Mouse (Mus musculus) cerebellum, adult 2 months (tissue): Measurements from ENCODE around the gene A630001G21Rik. TPM values are rescaled to one million over a fixed set of nuclear protein-coding genes. Genes with fewer than 3 reads are reported as not detected.

Source experiments
- DNase-seq, 2 experiments: peaks; one replicate each; pipeline ENCODE4 v3.0.0; 2021
- H3K27ac ChIP-seq: fragments of 200-500 bp; 2 replicates; pipeline ENCODE4 v1.5.1; 2012; ENCODE audit warnings: low read length, control low read depth, inconsistent platforms; ENCODE audit not compliant: insufficient read depth
- H3K27me3 ChIP-seq: fragments of 200-500 bp; 2 replicates; pipeline ENCODE4 v1.6.1; 2012; ENCODE audit warnings: inconsistent platforms, mild to moderate bottlenecking, low read length, moderate library complexity; ENCODE audit not compliant: control insufficient read depth, insufficient read depth
- H3K4me1 ChIP-seq: fragments of 200-500 bp; 2 replicates; pipeline ENCODE4 v1.6.1; 2011; ENCODE audit warnings: low read length; ENCODE audit not compliant: control insufficient read depth, insufficient read depth
- H3K4me3 ChIP-seq: fragments of 200-500 bp; replicated peaks from 2 replicates; pipeline ENCODE3; 2011; ENCODE audit warnings: mild to moderate bottlenecking, low read depth, low read length, control low read depth; ENCODE audit not compliant: insufficient read depth
- CTCF ChIP-seq: fragments of 200-500 bp; IDR thresholded peaks from 2 replicates; pipeline ENCODE4 v1.5.1; 2011; ENCODE audit warnings: low read depth, mild to moderate bottlenecking, control low read depth, low read length, moderate library complexity, borderline replicate concordance; ENCODE audit not compliant: insufficient read depth
- POLR2A ChIP-seq: fragments of 200-500 bp; IDR thresholded peaks from 2 replicates; pipeline ENCODE4 v1.6.1; 2011; ENCODE audit warnings: low read length, control low read depth, borderline replicate concordance; ENCODE audit not compliant: insufficient read depth
- WGBS: fragments of 180-500 bp; shearing (Covaris S2); methylation state at CpG from one replicate; pipeline ENCODE4 v1.1.7; 2018; 5-methylcytosine and 5-hydroxymethylcytosine counted together
- polyA plus RNA-seq: library from polyadenylated mRNA; depleted of rRNA; stranded (reverse); fragments of >200 nt; gene quantifications from 2 replicates; pipeline ENCODE4 v1.2.3, GENCODE M21; 2012

Gene A630001G21Rik
- polyA plus RNA-seq, 1 experiment, result 0.49 TPM

DNA sequence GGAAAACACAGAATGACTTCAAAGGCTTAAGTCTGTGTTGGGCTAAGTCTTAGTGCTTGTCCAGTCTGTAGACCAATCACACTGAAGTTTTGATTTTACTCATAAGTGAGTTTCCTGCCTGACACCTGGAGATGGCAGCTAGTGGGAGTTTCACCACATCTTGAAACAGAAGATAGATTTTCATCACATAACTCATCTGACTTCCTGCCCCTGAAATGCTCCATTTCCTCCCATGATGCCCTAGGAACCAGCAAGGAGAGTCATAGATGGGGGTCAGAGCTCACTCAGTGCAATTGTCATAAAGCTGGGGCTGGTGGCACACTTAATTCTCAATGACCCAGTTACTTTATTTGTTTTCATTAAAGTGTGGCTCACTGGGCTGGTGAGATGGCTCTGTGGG lies 38.6 kb downstream of the A630001G21Rik start:
- no peak for TF ChIP-seq CTCF
- no peak for TF ChIP-seq POLR2A
- no peaks in the 10 kb centered on the region for H3K27me3 ChIP-seq
- H3K4me1 ChIP-seq, result no peaks in the 10 kb centered on the region
- no peak overlapping the region for H3K4me3 ChIP-seq
- DNase-seq, result no peak
- no peak overlapping the region for H3K27ac ChIP-seq

DNA sequence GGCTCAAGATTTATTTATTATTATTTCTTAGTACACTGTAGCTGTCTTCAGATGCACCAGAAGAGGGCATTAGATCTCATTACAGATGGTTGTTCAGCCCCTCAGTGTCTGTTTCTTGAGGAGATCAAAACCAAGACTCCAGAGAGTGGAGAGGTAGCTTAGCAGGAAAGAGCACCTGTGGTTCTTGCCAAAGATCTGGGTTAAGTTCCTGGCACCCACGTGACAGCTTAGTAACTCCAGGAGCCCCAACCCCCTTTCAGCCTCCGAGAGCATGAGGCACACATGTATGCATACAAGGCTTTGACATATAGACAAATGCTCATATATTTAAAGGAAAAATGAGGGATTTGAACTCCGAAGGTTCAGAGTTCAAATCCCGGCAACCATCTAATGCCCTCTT lies 39.4 kb downstream of the A630001G21Rik start:
- no peaks in the 10 kb centered on the region for H3K4me1 ChIP-seq
- no peaks in the 10 kb centered on the region for H3K27me3 ChIP-seq
- 94% methylated on average over 4 of the region's 4 CpGs for WGBS
- H3K27ac ChIP-seq, result no peak overlapping the region
- DNase-seq, result no peak
- no peak overlapping the region for H3K4me3 ChIP-seq
- no peak for TF ChIP-seq POLR2A
- no peak for TF ChIP-seq CTCF

DNA sequence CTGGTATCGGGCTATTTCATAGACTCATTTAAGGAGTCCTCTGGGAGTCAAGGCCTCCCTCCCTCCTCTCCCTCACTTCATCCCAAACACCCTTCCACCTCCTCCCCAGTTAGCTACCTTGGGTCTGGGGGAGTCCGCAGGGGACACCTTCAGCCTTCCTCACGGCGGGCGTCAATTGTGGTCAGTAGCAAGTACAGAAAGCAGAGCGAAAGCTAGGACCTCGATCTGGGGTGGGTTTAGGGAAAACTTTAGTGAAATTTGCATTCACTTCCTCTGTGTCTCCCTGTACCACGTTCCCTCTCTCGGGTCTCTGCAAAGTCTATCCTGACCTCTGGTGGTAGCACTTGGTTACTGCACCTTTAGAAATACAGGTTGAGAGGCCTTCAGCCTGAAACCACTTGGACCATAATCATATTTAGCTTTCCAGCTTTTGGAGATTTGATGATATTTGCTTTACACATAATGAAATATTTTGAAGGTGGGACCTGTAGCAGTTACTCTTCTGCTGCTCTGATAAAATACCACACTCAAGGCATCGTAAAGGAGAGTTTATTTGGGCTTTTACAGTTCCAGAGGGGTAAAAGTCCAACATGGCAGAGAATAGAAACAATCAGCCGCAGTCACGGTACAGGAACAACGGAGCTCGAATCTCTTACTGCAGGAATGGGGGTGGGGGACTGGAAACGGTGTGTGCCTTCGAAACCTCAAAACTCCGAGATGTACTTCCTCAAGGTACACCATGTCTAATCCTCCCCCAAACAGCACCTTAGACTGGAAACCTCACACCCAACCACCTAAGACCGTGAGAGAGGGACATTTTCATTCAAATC lies 41.9 kb downstream of the A630001G21Rik start:
- TF ChIP-seq CTCF (peak; percentile 78; the same call in 1 of the 2 replicates), POLR2A (no peak)
- H3K27ac ChIP-seq, result no peak overlapping the region
- H3K4me3 ChIP-seq, result no peak overlapping the region
- WGBS, result 36% methylated on average over 18 of the region's 18 CpGs
- H3K4me1 ChIP-seq, result no peaks in the 10 kb centered on the region
- peak; percentile 33 to 44 for DNase-seq
- H3K27me3 ChIP-seq, result no peaks in the 10 kb centered on the region; the same call in 1 of the 2 replicates

DNA sequence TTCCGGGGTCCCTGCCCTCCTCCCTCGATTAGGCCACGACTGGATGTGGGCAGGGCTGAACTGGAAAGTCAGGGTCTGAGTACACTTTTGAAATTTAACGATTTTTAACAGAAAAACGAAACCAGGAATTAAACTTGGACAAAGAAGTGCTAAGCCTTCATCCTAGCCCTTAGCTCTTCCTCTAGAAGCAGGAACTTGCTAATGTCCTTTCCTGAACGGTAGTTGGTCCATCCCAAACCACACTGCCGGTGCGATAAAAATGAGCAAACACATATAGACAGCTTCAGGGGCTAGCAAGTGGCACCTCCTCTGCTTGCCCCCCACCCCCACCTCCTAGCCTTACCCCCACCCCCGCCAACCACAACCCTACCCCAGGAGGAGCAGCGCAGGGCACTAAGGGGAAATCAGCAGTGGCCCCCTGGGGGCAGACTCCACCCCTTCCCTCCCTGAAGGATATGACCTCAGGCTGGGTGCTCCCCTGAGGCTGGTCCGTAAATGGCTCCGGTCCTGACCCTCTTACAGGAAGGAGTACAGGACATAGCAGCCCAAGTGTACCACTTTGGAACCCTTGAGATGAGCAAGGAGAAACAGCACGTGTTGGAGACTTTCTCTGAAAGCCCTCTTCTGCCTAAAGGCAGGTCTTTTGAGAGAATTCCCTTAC lies 42.9 kb downstream of the A630001G21Rik start:
- WGBS, result 64% methylated on average over 13 of the region's 13 CpGs
- Histone ChIP-seq H3K4me3 (no peak overlapping the region), H3K27me3 (no peaks in the 10 kb centered on the region; the same call in 1 of the 2 replicates), H3K4me1 (no peaks in the 10 kb centered on the region), H3K27ac (no peak overlapping the region)
- TF ChIP-seq POLR2A, result no peak
- TF ChIP-seq CTCF, result no peak
- DNase-seq, result no peak

DNA sequence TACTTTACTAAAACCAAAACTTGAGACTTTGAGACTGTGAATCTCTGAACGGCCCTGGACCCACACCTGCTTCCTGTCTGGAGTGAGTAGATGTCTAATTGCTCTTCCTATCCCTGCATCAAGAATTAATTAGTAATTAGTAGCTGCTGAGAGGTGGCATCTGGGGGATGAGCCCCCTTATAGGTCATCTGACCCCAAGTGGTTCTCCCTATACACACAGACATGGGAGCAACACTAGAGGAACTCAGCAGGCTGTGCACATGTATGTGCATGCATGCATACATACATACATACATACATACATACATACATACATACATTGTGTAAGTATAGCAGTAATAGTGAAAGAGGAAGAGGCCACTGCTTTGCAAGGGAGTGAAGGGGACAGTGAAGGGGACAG lies 43.9 kb downstream of the A630001G21Rik start:
- Histone ChIP-seq H3K27me3 (no peaks in the 10 kb centered on the region; the same call in 1 of the 2 replicates), H3K4me1 (no peaks in the 10 kb centered on the region), H3K27ac (no peak overlapping the region), H3K4me3 (no peak overlapping the region)
- 83% methylated on average over 1 of the region's 1 CpGs for WGBS
- TF ChIP-seq POLR2A (no peak), CTCF (no peak)
- DNase-seq, result no peak

DNA sequence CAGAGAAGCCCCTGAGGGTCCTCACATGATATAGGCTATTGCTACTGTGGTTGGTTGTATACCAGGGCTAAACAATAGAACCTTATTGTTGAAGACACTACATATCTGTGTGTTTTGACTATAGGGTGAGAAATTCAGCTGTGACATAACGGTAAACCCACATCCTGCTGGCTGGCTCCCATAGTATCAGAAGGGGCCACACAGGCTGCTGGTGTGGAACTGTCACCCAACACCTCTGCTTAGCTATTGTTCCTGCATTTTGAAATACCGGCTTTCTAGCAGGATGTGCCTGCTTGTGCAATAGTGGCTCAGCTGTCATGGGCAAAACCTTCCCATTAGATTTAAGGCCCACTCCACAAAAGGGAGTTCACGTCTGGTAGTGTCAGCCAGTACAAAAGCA lies 45.9 kb downstream of the A630001G21Rik start:
- Histone ChIP-seq H3K4me1 (no peaks in the 10 kb centered on the region), H3K4me3 (no peak overlapping the region), H3K27ac (no peak overlapping the region), H3K27me3 (no peaks in the 10 kb centered on the region; the same call in 1 of the 2 replicates)
- TF ChIP-seq CTCF (no peak), POLR2A (no peak)
- no peak for DNase-seq
- 92% methylated on average over 3 of the region's 3 CpGs for WGBS

DNA sequence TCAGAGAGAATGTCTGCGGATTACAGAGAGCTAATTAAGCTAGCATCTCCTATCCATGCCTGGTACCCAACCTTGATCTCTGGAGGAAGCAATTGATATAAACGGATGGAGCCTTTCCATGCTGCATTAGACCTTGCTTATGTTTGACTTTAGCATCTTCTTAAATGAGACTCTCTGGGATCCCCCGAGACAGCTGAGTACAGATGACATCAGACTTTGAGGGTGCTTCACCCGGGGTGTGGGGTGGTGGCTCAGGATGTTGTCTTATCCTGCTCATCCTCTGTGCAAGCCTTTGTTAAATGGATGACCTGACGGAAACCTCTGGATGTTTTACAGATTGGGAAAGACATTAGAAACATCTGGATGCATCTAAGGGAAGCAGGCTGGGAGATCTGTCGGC lies 48.0 kb downstream of the A630001G21Rik start:
- no peak for DNase-seq
- H3K4me3 ChIP-seq, result no peak overlapping the region
- no peaks in the 10 kb centered on the region for H3K4me1 ChIP-seq
- H3K27me3 ChIP-seq, result no peaks in the 10 kb centered on the region; the same call in 1 of the 2 replicates
- no peak overlapping the region for H3K27ac ChIP-seq
- WGBS, result 88% methylated on average over 6 of the region's 6 CpGs
- TF ChIP-seq CTCF (no peak), POLR2A (no peak)
